Mouse (Mus musculus) cerebellum, adult 18-20 months (tissue): ENCODE measurements around the gene E130114P18Rik.

Experiments used
- DNase-seq, 2 experiments: peaks; one replicate each; pipeline ENCODE4 v3.0.0; 2021

The E130114P18Rik gene

GRCm38 (mm10) chr4:97775494-97776265, 2.2 kb downstream of the E130114P18Rik start:
- peak in 1 of 2 experiments; percentile 24 for DNase-seq

- peak; percentile 63 to 73 for DNase-seq
Observed at GRCm38 (mm10) chr4:97775059-97775458, 2.8 kb downstream of the E130114P18Rik start.

GRCm38 (mm10) chr4:97774446-97774950, 3.4 kb downstream of the E130114P18Rik start:
- peak; percentile 41 to 53 for DNase-seq

DNA sequence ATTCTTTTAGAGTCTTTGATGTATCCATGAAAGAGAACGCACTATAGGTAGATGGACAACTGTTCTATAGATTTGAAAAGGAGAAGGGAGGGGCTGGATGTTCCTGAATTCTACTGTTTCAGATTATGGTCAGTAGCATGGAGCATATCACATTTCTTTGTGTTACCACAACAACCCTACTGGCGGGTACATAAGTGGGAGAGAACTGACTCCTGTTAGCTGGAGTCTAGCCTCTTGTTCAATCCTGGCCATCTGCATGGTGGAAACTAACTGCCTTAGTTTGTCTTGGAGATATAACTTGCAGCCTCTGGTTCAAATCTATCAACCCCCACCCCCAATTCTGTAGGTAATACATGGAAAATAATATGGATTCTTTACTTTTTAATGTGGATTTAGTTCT, 4.1 kb downstream of the E130114P18Rik start:
- peak in 1 of 2 experiments; percentile 15 for DNase-seq

GRCm38 (mm10) chr4:97773110-97773593, 4.7 kb downstream of the E130114P18Rik start:
- peak; percentile 90 to 94 for DNase-seq

GRCm38 (mm10) chr4:97772641-97773040, 5.2 kb downstream of the E130114P18Rik start, which contains the start of gene Nfia:
Nfia (plus strand) TSS chr4:97772734.
- no peak for DNase-seq

GRCm38 (mm10) chr4:97772084-97772484, 5.8 kb downstream of the E130114P18Rik start:
- DNase-seq, result peak; percentile 96 to 99

DNA sequence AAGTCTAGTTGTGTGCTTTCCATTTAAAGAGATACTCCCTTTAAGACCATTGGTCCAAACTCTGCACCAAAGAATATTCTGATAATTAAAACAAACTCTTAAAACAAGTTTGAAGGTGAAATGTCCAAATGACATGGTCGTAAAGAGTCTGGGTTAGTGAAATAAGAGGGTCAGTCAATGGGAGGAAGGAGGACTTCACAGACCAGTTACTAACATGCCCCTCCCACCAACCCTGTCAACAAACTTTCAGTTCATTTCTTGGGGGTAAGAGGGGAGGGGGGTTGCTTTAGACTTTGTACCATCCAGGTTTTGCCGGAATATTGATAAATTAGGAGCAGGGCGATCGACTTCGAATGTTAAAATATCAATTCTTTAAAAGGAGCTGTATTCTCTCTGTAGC, 6.5 kb downstream of the E130114P18Rik start:
- no peak for DNase-seq

DNA sequence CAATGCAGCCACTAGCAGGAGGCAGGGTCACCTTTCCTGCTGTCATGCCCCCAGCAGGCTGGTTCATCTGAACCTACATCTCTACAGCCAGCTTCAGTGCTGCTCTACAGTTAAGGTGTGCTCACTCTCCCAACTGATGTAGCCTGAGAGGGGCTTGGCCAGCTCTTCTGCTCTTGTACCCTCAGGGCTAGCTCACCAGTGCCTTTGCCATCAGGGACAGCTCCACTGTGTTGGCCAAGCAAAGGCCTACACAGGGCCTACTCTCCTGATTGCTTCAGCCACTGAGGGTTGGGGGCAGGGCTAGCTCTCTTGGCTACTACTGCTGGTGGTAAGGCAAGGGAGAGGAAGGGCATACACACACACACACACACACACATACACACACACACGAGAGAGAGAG, 8.0 kb downstream of the E130114P18Rik start:
- DNase-seq, result no peak

- no peak for DNase-seq
Observed at GRCm38 (mm10) chr4:97767516-97767915, 10.4 kb downstream of the E130114P18Rik start.

DNA sequence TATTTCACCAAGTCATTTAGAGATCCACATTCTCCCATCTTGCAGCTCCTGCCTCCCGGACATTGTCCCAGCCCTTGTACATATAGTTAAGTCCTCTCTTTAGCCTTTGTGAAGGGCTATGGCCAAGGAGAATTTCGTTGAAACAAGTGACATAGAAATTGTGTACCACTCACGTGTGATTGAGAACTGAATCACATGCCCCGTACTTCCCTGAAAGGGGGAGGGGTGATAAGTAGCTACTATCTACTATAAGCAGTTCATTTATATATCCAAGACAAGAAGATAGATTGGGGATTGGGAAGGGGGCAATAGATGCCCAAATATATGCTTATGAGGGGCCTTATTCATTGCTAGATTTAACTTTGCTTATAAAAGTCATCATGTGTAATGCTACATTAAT, 10.9 kb downstream of the E130114P18Rik start:
- no peak for DNase-seq

DNA sequence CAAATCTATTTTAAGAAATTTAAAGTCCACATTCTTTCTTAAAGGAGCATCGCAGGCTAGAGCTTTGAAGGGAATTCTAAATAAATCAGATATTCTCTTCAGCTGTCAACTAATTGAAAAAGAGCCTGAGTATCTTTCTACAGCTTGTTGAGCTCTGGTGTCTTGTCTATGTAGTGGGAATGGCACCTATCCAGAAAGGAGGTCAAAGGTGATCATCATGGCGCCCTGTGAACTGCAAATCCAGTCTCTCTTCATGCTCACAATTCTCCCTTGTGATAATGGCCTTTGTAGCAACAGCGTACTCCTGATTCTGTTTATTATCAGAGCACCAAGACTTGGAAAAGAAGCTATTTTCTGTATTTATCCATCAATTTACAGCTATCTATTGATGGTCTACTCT, 11.8 kb downstream of the E130114P18Rik start:
- no peak for DNase-seq

- DNase-seq, result no peak
Observed at GRCm38 (mm10) chr4:97765341-97766020, 12.4 kb downstream of the E130114P18Rik start.

DNA sequence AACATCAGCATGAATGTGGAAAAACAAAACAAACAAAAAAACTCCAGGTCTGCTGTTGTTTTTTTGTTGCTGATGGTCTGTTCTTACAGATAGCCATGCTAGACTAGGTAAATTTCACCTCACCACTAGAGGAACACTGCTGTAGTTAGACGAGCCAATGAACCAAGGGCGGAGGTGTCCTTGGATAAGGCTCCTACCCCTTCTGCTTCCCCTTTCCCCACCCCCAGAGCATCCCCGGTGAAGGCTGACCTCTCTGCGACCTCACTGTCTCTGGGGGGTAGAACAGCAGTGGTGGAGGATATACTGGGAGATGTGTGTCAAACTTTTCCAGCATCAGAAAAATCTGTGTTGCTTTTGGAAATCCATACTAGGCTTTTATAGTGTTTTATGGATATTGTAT, 13.3 kb downstream of the E130114P18Rik start:
- no peak for DNase-seq

GRCm38 (mm10) chr4:97758661-97759060, 19.2 kb downstream of the E130114P18Rik start:
- peak in 1 of 2 experiments; percentile 12 for DNase-seq

DNA sequence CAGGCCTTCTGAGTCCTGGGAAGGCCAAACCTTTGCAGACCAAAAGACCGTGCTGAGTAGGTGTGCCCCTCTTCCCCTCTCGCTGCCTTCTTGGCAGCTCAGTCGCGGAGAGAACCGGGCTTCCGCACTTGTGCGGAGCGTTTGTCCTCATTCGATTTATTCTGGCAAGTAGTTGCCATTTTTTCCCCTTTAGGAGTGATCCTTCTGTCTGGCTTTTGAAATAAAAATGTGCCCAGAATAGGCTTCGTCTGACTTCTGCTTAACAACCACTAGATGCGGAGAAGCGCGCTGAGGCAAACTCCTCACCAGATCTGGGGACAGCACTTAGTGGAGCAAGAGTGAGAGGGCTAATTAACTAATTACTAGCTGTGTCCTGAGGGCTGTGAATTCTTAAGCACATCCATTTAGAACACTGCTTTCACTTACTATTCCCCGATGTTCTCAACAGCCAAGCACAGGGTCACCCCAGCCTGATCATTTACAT, 19.9 kb downstream of the E130114P18Rik start:
- peak; percentile 44 to 62 for DNase-seq

GRCm38 (mm10) chr4:97757207-97757977, 20.5 kb downstream of the E130114P18Rik start:
- peak; percentile 74 to 81 for DNase-seq

- DNase-seq, result peak; percentile 25 to 27
Observed at GRCm38 (mm10) chr4:97754241-97754640, 23.6 kb downstream of the E130114P18Rik start.

- DNase-seq, result no peak
Observed at GRCm38 (mm10) chr4:97753521-97753920, 24.4 kb downstream of the E130114P18Rik start.

DNA sequence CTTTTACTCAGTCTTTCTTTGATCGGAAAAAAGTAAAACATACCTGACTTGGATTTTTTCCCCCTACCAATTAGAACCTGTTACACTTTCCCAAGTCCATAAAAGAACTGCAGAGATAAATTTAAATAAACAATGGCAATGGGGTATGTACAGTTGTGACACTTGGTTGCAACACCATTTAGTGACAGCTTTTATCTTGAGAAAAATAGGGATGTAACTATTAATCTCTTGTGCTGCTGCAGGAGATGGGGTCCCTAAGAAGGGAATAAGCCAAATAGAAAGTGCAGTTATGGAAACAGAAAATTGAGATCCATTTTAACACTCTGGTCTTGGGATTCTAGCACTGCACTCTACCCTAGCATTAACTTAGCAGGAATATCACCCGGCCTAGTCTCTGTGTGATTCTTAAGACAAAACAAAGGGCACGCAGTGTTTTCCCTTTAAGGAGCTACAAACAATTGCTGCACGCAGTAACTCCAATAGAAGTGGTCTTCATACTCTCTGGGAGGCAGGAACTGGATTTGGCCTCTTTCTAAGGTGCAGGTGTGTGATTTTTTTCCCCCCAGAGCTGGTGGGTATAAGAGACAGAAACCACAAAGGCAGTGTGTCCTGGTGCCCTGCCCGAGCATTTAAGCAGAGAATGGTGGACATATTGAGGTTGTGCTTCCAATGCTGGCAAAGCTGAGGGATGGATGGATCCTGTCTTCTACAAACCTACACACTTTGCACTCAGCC, 25.4 kb downstream of the E130114P18Rik start:
- DNase-seq, result no peak

GRCm38 (mm10) chr4:97751483-97752251, 26.2 kb downstream of the E130114P18Rik start:
- peak; percentile 31 to 45 for DNase-seq
